Mouse (Mus musculus) E14TG2a.4 (cell line): ENCODE measurements around the gene Necab3.
A peak's percentile ranks its signal among the peaks of the same experiment; 100 is the strongest.

Experiments used
- H3K27me3 ChIP-seq: 2 replicates; pipeline ENCODE4 v1.6.1; 2014; ENCODE audit warnings: low read length, control low read depth; ENCODE audit not compliant: insufficient read depth
- H3K36me3 ChIP-seq: 2 replicates; pipeline ENCODE4 v1.6.1; 2014; ENCODE audit warnings: low read length, control low read depth; ENCODE audit not compliant: insufficient read depth
- H3K4me1 ChIP-seq: replicated peaks from 2 replicates; pipeline ENCODE4 v1.6.1; 2014; ENCODE audit warnings: low read depth, low read length, control low read depth
- H3K4me3 ChIP-seq: replicated peaks from 2 replicates; pipeline ENCODE4 v1.5.1; 2014; ENCODE audit warnings: mild to moderate bottlenecking, low read length
- H3K9me3 ChIP-seq: 2 replicates; pipeline ENCODE4 v1.6.1; 2014; ENCODE audit warnings: low read length, control low read depth
- CTCF ChIP-seq: conservative IDR thresholded peaks from 2 replicates; pipeline ENCODE4 v1.5.1; 2014; ENCODE audit warnings: low read length
- NANOG ChIP-seq: IDR thresholded peaks from 2 replicates; pipeline ENCODE4 v1.6.1; 2014; ENCODE audit warnings: borderline replicate concordance, low read length, mixed read lengths
- POU5F1 ChIP-seq: IDR thresholded peaks from 2 replicates; pipeline ENCODE4 v1.6.1; 2014; ENCODE audit warnings: low read length, borderline replicate concordance

Necab3 gene

DNA sequence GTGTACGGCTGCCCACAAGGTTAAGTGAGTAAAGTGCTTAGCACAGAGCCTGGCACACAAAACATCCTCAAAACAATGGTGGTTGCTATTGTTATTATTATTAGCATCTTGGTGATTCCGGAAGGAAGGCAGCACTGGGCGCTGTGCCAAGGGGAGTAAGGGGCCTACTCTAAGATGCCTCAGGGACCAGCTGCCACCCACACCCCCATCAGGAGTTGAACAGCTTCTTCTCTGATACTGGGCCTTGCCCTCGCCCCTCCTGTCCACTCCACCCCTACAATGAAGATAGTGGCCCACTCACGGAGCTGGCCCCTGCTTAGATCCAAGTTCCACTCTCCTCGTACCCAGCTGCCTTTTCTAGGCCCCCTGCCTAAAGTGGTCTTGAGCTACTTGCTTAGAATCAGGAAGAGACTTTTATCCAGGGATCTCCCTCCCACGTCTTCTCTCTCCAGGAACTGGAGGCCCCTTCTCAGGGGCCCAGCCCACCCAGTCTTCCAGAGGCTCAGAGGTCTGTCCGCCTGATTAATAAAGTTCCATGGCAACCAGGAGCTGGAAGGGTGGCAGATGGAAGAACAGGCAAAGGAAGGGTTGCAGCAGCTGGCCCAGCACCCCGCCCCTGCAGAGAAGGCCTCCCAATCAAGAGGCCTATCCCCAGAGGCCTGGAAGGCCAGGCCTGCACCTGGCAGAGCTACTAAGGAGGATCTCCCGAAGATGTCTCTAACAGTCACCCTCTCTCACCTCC, 9.8 kb upstream of the Necab3 start:
- Histone ChIP-seq H3K9me3 (no peaks in the 10 kb centered on the region), H3K27me3 (no peaks in the 10 kb centered on the region), H3K36me3 (peaks cover 52% of the 10 kb centered on the region), H3K4me1 (peaks cover 89% of the 10 kb centered on the region), H3K4me3 (peak overlapping the region; percentile 92)
- TF ChIP-seq POU5F1: no peak
- TF ChIP-seq CTCF: no peak
- no peak for TF ChIP-seq NANOG

- H3K27me3 ChIP-seq: no peaks in the 10 kb centered on the region
- peaks cover 60% of the 10 kb centered on the region for H3K36me3 ChIP-seq
- H3K4me3 ChIP-seq: peak overlapping the region; percentile 92
- no peak for TF ChIP-seq NANOG
- TF ChIP-seq CTCF: no peak
- TF ChIP-seq POU5F1: no peak
- H3K9me3 ChIP-seq: no peaks in the 10 kb centered on the region
- peaks cover 88% of the 10 kb centered on the region for H3K4me1 ChIP-seq
Observed at GRCm38 (mm10) chr2:154567766-154568165, 9.1 kb upstream of the Necab3 start.

GRCm38 (mm10) chr2:154566641-154567040, 8.0 kb upstream of the Necab3 start:
- H3K9me3 ChIP-seq: no peaks in the 10 kb centered on the region
- H3K27me3 ChIP-seq: no peaks in the 10 kb centered on the region
- TF ChIP-seq POU5F1 (no peak), NANOG (no peak), CTCF (no peak)
- peaks cover 79% of the 10 kb centered on the region for H3K4me1 ChIP-seq
- H3K4me3 ChIP-seq: no peak overlapping the region
- peaks cover 71% of the 10 kb centered on the region for H3K36me3 ChIP-seq

DNA sequence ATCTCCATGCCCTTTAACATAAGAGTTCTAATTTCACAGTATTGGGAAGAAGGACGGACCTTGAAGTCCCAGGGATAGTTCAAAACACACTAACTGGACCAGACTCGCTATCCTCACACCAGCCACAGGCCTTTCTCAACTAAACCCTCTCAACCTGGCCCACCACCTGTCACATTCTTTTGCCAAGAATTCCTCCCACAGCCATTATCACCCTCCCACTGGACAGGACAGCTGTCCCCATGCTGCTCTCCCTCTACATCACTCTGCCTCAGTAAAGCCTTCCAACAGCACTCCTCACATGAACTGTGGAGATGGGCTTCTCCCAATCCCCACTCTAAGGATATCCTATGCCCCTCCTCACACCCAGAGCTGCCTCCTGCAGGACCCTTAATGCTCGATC, 6.9 kb upstream of the Necab3 start:
- H3K36me3 ChIP-seq: peaks cover 81% of the 10 kb centered on the region
- no peaks in the 10 kb centered on the region for H3K27me3 ChIP-seq
- no peak overlapping the region for H3K4me3 ChIP-seq
- peaks cover 73% of the 10 kb centered on the region for H3K4me1 ChIP-seq
- TF ChIP-seq POU5F1: no peak
- no peak for TF ChIP-seq CTCF
- H3K9me3 ChIP-seq: no peaks in the 10 kb centered on the region

DNA sequence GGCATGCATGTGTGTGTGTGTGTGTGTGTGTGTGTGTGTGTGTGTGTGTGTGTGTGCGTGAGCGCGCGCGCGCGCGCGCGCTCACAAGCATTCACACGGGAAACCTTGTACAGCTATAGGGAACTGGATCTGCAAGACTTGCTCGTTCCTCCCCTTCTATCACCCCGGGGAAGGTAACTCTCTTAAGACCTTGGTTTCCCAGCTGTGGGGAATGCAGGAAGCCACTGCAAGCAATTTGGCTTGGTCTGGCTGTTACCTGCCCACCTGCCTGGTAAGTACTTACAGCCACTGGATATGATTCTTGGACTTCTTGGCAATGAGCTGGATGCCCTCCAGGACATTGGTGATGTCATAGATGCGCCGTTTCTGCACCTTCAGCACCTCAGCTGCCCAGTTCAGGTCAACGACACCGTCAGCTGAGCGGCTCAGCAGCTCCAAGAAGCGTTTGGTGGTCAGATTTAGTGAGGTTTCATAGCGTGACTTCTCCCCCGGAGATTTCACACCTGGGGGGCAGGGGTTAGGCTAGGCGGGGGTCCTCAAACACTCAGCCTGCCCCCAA, 5.0 kb upstream of the Necab3 start:
- Histone ChIP-seq H3K9me3 (no peaks in the 10 kb centered on the region), H3K27me3 (no peaks in the 10 kb centered on the region), H3K4me1 (peaks cover 81% of the 10 kb centered on the region), H3K36me3 (peaks cover 94% of the 10 kb centered on the region), H3K4me3 (peak overlapping the region; percentile 41; the same call in 1 of the 2 replicates)
- TF ChIP-seq POU5F1 (no peak), NANOG (no peak), CTCF (no peak)

- Histone ChIP-seq H3K9me3 (no peaks in the 10 kb centered on the region), H3K4me1 (peaks cover 72% of the 10 kb centered on the region), H3K4me3 (peak overlapping the region; percentile 84; the same call in 1 of the 2 replicates), H3K27me3 (peaks cover 14% of the 10 kb centered on the region), H3K36me3 (peaks cover 61% of the 10 kb centered on the region)
- TF ChIP-seq CTCF: no peak
- TF ChIP-seq NANOG: no peak
- TF ChIP-seq POU5F1: no peak
Observed at GRCm38 (mm10) chr2:154557184-154557832, 1.4 kb downstream of the Necab3 start.

- Histone ChIP-seq H3K9me3 (no peaks in the 10 kb centered on the region), H3K36me3 (peaks cover 40% of the 10 kb centered on the region), H3K4me1 (peaks cover 77% of the 10 kb centered on the region), H3K27me3 (peaks cover 34% of the 10 kb centered on the region), H3K4me3 (no peak overlapping the region)
- TF ChIP-seq NANOG (no peak), CTCF (no peak), POU5F1 (no peak)
Observed at GRCm38 (mm10) chr2:154555235-154555634, 3.5 kb downstream of the Necab3 start.

GRCm38 (mm10) chr2:154552424-154552907, 6.2 kb downstream of the Necab3 start:
- no peak for TF ChIP-seq NANOG
- peak; percentile 27 for TF ChIP-seq CTCF
- Histone ChIP-seq H3K4me3 (peak overlapping the region; percentile 74), H3K27me3 (peaks cover 55% of the 10 kb centered on the region), H3K36me3 (peaks cover 31% of the 10 kb centered on the region), H3K4me1 (peaks cover 68% of the 10 kb centered on the region), H3K9me3 (no peaks in the 10 kb centered on the region)
